8 mouse cellular contexts compared by ENCODE assay signal in genomic region chr17:46327906-46328534, GRCm38 (mm10). TPM values are rescaled to one million over a fixed set of nuclear protein-coding genes. Genes with fewer than 3 reads are reported as not detected.
DNase-seq lines count a peak whose midpoint lies in the region; ATAC-seq lines count a peak whose summit lies in the region.

Gene Abcc10, minus strand, starts transcription at chr17:46328352.

- ATAC-seq in hindbrain, embryonic 12.5 days (ENCODE audit: low FRiP score): peak; percentile 98

- peak within 1 kb of the TSS; percentile 74 for H3K4me3 ChIP-seq in hindbrain, embryonic 12.5 days

- peak within 1 kb of the TSS; percentile 93 for H3K27ac ChIP-seq in hindbrain, embryonic 12.5 days

- H3K36me3 ChIP-seq in hindbrain, embryonic 12.5 days: peaks cover 16% of the 10 kb centered on the region

- H3K4me2 ChIP-seq in hindbrain, embryonic 12.5 days (replicated peaks): peak within 1 kb of the TSS; percentile 72

- WGBS in hindbrain, embryonic 12.5 days: under 1% methylated on average over 40 of the region's 40 CpGs

- H3K9ac ChIP-seq in hindbrain, embryonic 12.5 days: peak within 1 kb of the TSS; percentile 84

- no peaks in the 10 kb centered on the region for H3K9me3 ChIP-seq in hindbrain, embryonic 12.5 days (replicated peaks)

- peaks cover 7% of the 10 kb centered on the region for H3K4me1 ChIP-seq in hindbrain, embryonic 12.5 days

- H3K27me3 ChIP-seq in hindbrain, embryonic 12.5 days: no peaks in the 10 kb centered on the region

- peak; percentile 92 for DNase-seq in NIH3T3 (ENCODE audit: low read depth)
- peak; percentile 97 to 98 for DNase-seq in cerebellum, postnatal 10 days
- DNase-seq in frontal cortex, postnatal 10 days (ENCODE audit: low spot score in 2 of 2): peak; percentile 91 to 92
- peak; percentile 92 to 96 for DNase-seq in layer of hippocampus, postnatal 14 days (ENCODE audit: low spot score in 2 of 2)
- DNase-seq in lung, postnatal 14 days: peak; percentile 96
- DNase-seq in retina, adult 2 months (ENCODE audit: low read depth, low spot score): peak; percentile 95
- DNase-seq in thymus, postnatal 36 days: peak; percentile 99

RNA-seq across cellular contexts. Expression of gene Abcc10, which starts in this region (rescaled TPM):
- 9.7 and 10.8 TPM in 2 replicates for polyA plus RNA-seq in hindbrain, embryonic 12.5 days (2016; fragmentation: Nextera tagmentation; extraction: Ambion mirVana)
- 10 to 100 TPM; 10.2 to 10.3 TPM for total RNA-seq in layer of hippocampus, postnatal 14 days (2021)

Comparison
In these comparisons a context has a peak if more than half of its experiments do, and no peak if none do; other contexts are left out.
1. Peak in every context shown above with its lines: DNase-seq, ATAC-seq, H3K4me3 ChIP-seq and H3K27ac ChIP-seq.